Mouse (Mus musculus) MEL (cell line): ENCODE measurements around the gene Igfbp1.

ENCODE experiments used
- CTCF ChIP-seq, 3 experiments: IDR thresholded peaks in 2 of 3; conservative IDR thresholded peaks in 1 of 3; 2 replicates each; pipeline ENCODE4 v1.5.1; 2011 to 2012; ENCODE audit warnings: low read length in 3 of 3, low read depth in 2 of 3, mild to moderate bottlenecking in 2 of 3, improper control_type of control experiment in 1 of 3, inconsistent platforms in 1 of 3, mixed read lengths in 1 of 3, moderate library complexity in 1 of 3; ENCODE audit not compliant: control insufficient read depth in 1 of 3, insufficient read depth in 1 of 3, poor library complexity in 1 of 3, severe bottlenecking in 1 of 3
- TAL1 ChIP-seq: IDR thresholded peaks from 2 replicates; pipeline ENCODE4 v1.6.1; 2012; ENCODE audit warnings: mild to moderate bottlenecking, inconsistent platforms, low read length, moderate library complexity, mixed read lengths
- ZKSCAN1 ChIP-seq: IDR thresholded peaks from 2 replicates; pipeline ENCODE4 v1.6.1; 2012; ENCODE audit warnings: low read depth, mild to moderate bottlenecking, inconsistent platforms, low read length, improper control_type of control experiment, moderate library complexity

DNA sequence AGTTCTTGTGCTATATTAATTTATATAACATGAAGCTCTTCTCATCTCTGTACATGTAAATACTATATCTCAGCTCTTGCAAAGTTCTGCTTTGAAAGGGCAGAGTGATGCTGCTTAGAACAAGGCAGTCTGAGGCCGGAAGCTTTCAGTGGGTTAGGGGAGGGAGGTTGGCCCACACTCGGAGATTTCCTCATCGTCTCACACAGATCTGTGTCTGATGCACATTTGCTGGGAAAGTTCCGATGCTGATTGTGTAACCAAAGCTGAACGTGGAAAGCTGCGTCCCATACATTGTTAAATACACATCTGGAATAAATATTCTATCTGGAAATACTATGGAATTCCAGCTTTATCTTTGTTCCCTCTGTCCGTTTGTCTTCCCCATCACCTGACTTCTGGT, 4.6 kb downstream of the Igfbp1 start:
- no peak for TF ChIP-seq ZKSCAN1
- no peak for TF ChIP-seq TAL1
- no peak for TF ChIP-seq CTCF (IDR thresholded peaks at IDR 0.05 in 2 of 3, conservative IDR thresholded peaks at IDR 0.05 in 1 of 3; ENCODE audit: control insufficient read depth in 1 of 3, insufficient read depth in 1 of 3, low read depth in 2 of 3, low read length in 3 of 3, poor library complexity in 1 of 3, severe bottlenecking in 1 of 3)
